Mouse (Mus musculus) layer of hippocampus, adult 9-10 months (tissue): ENCODE measurements at regions not wholly inside any gene's neighbourhood (a gene's known extent, or its start where the extent isn't known, plus 50 kb on each side); places are given as distances from the start of the nearest gene placed in this dataset.
A peak's percentile ranks its signal among the peaks of the same experiment; 100 is the strongest.

Experiments used
- DNase-seq: peaks from one replicate; pipeline ENCODE4 v3.0.0; 2022; ENCODE audit warnings: low spot score

DNA sequence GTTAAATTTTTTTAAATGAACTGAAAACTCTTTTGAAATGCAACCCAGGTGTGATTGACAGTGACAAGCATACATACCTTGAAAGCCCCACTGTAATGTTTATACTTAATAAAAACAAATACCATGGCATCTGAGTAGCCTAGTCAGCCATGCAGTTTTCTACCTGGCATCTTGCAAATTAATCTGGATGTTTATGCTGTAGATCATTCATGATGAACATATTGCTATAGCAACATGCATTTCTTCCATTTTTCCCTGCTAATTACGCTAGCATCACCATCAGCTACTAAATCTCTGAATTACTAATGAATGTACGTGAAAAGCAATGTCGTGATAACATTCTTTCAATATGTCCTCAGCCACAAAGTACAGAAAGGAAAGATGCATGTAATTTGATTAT, 287.4 kb upstream of the Mef2c start:
- DNase-seq = no peak

DNA sequence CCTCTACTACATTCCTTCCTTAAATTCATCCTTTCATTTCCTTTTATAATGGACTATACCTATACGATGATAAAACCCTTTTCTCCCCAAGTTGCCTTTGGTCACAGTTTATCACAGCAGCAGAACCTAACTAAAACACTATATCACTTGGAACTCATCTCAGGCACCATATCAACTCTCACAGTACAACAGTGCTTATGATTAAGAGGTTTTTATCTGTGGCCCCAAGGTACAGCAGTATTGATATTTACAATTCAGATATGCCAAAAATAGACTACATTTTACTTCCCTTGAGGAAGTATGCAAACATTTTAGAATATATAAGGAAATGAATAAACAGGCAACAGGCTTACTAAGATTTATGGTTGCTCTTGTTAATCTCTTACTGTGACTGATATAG, 251.4 kb upstream of the Mef2c start:
- no peak for DNase-seq

DNA sequence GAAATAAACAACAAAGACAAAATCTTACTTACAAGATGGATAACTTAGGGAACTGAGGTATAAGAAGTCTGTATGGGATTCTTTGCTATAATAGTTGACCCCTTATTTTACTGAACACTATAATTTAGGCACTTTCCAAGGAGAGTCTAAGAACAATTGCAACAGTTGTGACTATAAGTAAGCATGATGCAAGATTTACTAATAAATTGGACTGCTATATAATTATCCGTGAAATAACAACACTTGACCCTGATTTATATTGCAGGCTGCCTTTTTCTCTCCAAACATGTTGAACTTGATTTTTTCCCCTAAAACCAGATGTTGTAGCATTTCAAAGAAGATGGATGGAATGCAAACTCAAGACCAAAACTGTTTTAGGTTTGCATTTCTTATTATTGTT, 237.2 kb upstream of the Mef2c start:
- DNase-seq = no peak

DNA sequence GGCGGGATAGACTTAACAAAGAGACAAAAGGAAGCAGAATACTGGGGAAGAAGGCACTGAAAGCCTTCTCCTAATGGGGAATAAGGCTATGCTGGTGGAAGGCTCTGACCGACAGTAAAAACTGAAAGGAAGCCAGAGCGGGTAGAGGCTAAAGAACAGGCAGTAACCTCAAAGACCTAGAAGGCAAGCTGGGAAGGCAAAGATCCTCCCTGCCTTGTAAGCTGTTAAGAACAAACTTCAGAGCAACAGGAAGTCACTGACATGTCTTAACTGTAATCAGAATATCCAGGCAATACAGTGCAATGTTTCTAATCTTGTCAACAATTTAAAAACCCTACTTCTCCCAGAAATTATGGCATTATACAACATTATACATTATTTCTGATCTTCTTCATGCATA, 235.2 kb upstream of the Mef2c start:
- DNase-seq = no peak

DNA sequence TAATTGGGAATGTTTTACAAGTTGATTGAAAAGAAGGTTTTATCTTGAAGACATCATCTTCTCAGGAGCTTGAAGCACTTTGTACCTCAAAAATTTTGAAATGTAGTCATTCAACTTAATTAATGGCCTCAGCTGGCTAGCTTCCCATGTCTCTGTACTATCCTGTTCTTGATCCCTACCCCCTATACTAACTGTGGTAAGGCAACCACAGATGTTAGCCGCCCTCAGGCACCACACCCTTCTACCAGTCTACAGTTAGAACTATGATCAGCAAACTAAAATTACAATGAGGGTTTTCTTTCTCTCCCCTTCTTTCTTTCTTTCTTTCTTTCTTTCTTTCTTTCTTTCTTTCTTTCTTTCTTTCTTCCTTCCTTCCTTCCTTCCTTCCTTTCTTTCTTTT, 225.1 kb upstream of the Mef2c start:
- DNase-seq = no peak

DNA sequence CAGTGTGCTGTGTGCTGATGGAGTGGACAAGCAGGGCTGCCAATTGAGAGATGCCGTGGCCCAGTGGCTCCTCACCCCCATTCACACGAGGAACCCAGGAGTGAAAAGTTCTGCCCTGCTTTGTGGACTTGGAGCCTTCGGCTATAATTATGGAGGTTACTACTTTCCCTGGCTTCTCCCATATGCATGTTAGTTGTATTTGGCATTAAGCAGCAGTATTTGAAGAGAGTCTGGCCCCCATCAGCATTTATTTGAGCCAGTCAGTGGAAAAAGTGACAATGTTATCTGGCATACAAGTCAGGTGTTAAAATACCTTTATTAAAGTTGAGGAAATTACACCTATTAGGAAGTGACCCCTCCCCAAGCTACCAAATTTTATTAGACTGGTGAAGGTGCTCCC, 196.1 kb upstream of the Mef2c start:
- DNase-seq = no peak

DNA sequence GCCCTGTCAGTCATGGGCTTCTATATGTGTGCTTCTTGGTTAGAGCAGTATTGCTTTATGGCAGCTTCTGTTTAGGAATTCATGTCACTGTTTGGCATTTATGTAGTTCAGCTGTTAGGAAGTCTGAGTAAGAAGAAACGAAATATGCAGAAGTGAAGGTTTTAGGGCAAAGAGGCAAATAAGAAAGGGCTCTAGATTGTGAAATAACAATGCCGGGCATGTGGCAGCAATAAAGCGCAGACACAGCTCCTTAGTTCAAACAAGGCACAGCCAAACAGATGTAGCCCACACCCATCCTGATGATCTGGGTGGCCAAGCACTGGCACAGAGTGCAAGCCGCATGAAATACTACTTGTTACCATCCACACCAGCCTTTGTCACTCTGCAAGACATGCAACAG, 175.3 kb upstream of the Mef2c start:
- DNase-seq = no peak

DNA sequence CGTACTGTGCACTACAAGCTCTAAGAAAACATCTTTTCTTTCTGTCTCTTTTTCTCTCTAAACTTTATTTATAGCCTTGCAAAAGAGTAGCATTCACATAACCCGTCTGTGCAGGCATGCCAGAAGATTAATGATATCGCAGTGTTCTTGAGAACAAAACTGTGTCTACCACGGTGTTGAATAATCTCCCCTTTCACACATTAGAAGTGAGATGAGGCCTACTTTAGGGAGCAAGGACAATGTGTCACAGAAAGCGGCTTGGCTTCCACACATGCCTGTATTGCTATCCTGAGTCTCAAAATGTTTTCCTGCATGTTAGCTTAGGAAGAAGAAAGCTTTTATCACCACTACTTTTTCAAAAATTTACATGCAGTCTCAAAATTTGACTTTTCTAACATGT, 170.1 kb upstream of the Mef2c start:
- DNase-seq = no peak

DNA sequence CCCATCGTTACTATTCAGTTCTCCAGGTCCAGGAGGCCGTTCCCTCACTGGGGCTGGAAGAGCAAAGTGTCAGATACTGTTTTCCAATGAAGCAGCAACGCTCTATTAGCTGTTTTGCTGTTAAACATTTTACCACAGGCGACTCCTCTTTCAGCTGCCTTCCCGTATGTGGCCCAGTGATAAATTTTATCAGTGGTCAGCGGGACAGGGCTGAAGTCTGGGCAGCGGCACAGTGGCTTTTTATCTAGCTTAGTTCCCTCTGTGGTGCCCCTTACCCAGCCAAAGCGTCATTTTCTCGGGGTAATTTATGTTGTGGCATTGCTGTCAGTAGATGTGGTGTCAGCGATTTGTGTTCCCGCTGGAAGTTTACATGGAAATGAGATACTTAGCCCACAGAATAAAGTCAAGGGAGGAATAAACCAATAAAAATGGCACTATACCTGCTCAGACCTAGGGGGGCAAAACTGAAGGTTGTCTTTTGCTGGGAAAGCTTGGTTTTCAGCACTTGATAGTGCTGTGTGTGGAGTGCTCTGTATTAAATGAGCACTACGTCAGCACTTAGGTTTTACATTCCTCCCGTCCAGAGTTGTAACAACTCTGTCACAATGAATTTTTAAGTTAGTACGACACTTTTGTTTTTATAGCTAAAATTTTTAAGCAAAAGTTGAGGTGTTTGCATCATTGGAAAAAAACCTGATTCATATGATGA, 159.1 kb upstream of the Mef2c start:
- DNase-seq = no peak

DNA sequence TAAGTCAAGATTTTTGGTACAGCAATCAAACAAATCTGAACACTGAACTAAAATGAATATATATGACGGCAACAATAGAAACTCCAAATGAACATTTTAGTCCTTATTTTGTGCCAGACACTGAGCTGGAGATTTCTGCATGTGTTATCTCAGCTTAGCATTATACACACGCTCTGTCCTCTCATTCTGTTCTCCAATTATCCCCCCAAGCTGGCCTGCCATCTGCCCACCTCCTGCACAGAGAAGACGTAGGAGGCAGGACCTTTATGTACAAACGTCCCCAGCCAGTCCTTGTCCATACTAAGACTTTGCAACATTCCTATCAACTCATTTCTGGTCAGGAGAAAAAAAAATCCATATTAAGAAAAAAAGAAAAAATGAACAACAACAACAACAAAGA, 148.5 kb upstream of the Mef2c start:
- DNase-seq = no peak

DNA sequence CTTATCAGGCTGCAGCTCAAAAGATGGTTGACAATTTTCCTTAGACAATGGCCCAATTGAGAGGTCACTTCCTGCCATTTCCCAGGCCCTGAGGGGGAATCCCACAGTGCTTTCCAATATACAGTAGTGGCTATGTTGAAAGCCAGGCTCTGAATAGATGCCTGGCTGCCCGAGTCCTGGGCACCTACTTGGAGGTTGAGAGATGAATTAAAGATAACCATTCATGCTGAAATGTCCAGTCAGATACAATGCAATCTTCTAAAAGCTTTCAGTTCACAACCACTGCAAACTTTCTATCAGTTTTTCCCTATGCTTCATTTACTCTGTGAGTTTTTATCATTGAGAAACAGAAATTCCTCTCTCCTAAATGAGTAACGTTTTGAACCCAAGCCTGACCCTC, 143.3 kb upstream of the Mef2c start:
- no peak for DNase-seq

DNA sequence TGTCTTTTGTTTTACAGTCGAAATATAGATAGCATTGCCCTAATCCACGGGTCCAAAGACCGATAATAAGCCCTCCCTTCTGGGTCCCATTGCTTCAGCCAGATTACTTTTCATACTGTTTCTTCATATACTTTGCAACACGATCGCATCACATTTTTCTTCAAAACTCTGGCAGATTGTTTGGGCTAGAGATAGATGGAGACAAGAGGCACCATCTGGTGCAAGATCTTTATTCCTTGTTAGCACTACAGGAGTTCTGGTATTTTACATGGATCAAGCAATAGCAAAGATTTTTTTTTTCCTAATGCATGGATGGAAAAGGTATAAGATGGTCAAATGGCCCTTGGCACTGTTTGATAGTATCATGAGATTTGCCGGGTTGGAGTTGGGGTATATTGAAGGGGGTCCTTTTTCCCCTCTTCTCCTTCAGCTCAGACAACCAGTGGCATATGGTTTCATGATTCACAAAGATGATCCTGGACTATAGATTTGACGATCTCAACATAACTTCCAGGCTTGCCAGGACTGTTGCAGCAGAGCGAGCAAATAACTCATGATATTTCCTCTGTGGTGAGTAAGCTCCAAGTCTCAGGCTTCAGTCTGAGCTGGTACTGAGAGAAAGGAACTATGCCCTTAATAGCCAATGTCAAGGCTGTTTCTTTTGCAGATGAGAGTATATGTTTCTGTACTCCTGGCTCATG, 127.6 kb upstream of the Mef2c start:
- peak; percentile 13 for DNase-seq

DNA sequence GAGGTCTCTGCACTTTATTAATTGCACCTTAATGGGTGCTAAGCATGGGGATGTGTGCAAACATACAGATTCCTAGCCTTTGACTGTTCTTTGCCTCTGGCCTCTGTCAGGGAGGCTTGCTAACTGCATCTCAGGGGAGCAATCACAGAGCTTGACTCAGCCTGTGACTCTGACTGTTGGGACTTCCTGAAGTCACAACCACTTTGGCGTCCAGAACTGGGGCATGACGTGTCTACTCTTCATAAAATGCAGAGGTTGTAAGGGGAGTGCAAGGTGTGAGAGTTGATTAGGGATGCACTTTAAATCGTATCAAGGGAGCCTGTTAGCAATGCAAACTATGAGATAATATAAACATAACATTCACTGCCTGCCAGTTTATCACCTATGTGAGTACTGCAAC, 125.2 kb upstream of the Mef2c start:
- DNase-seq = no peak

DNA sequence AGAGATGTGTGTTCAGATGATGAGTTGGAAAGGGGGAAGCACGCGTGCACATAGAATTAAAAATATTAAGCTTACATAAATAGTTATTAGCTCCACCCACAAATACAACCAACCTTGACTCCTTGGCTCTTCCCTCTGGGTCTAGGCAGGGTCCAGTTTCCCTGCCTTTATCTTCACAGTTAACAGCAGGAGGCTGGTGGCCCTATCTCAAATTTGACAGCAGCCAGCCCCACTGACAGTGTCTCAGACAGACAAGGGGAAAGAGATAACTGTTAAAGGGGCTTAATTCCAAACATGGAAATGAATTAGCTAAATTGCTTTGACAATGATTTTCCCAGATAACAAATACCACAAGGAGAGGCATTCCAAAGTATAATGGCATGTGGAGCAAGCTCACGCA, 121.2 kb upstream of the Mef2c start:
- no peak for DNase-seq

DNA sequence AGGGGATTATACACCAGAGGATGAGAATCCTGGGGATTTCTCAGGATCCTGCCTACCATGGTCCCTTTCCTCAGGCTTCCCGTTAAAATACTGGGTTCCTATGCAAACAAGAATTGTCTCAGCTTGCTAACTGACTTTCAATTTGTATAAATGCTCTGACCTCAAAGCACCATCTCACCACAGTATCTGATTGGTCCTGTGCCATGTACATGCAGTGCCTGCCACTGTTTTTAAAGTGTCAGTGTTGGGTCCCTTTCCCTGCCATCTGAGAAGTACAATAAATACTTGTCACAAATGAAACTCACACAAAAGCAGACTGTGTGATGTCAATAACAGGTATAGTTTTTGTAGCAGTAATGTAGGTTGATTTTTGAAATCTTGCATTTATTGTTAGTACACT, 109.1 kb upstream of the Mef2c start:
- DNase-seq = no peak

DNA sequence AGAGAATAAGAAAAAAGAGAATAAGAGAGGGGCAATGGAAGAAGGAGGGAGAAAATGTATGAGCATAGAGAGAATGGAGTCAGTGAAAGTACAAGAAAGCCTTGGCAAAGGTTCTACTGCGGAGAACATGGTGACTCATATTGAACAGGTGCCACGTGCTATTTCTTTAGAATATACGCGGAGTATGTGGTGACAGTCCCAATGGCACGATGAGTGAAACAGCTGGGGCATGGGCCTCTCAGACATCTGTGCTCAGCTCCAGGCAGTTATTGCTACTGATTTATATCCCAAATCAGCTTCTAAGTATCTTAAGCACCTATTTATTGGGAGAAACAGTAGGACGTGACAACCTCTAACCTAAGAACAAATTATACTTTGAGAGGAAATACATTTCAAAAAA, 104.5 kb upstream of the Mef2c start:
- no peak for DNase-seq

DNA sequence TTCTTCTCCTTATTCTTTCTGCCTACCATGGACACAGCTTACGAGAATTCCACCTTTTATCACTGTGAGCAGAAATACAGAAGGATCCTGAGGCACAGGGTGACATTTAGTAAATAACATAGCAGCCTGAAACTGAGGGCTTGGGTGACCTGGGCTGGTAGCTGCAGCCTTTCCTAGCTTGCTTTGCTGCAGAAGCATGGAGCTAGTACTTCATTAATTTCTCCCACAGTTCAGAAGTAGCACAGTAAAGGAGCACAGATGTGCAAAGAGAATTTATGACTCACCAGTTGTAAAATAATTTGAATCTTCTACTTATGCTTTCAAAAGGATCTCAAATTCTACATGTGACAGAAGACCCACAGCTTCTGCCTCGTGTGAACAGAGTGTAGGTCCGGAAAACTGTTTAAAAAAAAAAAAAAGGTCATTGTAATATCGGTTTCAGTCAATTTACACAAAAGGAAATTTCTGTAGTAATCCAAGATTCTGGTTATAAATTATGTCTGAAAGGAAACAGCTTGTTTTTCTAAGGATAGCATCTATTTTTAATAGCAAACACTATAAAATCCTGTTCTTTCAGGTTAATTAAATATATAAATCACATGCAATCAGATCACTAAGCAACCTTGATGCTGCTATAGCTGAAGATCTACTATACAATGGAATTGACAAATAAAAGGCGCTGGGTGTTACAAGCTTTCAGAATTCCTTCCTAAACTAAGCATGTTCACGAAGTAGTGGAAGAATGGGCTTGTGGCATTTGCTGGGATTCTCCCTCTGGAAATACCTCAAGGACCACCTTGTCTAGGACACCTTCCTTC, 64.0 kb upstream of the Mef2c start:
- DNase-seq = no peak

DNA sequence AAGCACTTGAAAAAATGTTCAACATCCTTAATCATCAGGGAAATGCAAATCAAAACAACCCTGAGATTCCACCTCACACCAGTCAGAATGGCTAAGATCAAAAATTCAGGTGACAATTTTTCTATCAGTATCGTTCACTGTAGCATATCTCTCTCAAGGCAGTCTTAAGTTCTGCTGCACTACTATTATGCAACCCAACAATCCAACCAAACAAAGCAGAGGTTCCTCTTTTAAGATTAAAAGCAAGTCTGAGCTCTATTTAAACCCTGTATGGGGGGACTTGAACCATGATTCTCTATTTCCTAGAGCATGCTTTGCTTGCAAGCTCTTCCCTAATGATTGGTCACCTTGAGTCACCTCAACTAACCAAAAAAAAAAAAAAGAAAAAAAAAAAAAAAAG, 59.6 kb upstream of the Mef2c start:
- no peak for DNase-seq

DNA sequence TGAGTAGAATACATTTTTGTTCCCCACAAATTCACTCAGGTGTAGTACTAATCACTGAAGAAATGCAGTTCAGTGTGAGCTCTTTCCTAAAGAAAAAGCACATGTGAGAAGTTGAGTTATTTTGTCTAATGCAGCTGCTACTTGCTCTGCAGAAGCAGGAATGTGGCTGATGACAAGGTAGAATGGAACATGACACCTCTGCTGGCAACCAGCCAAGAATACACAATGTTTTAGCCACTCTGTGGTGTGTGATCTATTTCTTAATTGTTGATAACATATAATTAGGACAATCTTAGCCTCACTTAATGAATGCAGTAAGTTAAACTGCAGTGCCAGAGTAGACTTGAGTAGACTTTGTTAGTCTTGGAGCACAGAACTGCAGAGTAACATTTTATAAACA, 53.0 kb upstream of the Mef2c start:
- no peak for DNase-seq

DNA sequence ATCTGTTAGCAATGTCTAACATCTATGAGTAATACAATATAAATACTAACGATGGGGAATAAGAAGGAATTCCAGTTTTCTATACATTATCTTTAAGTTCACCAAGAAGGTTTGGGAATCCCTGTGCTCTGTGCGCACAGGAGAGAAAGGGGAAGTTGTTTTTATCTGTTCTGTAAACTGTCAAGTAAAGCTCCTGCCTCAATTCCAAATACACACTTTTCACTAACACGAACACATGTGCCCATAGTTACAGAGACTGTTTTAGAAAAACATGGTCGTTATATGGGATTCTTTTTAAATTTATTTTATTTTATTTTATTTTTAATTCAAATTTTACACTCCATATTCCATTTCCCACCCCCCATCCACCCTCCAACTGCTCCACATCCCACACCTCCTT, 50.8 kb upstream of the Mef2c start:
- no peak for DNase-seq
